Mouse (Mus musculus) spleen, postnatal 36 days (tissue): Measurements from ENCODE around the gene Sdf2.
A peak's percentile ranks its signal among the peaks of the same experiment; 100 is the strongest.

Source experiments
- DNase-seq, 2 experiments: peaks; one replicate each; pipeline ENCODE4 v3.0.0; 2022; ENCODE audit warnings: low spot score in 2 of 2, mixed read lengths in 1 of 2

Gene Sdf2

DNA sequence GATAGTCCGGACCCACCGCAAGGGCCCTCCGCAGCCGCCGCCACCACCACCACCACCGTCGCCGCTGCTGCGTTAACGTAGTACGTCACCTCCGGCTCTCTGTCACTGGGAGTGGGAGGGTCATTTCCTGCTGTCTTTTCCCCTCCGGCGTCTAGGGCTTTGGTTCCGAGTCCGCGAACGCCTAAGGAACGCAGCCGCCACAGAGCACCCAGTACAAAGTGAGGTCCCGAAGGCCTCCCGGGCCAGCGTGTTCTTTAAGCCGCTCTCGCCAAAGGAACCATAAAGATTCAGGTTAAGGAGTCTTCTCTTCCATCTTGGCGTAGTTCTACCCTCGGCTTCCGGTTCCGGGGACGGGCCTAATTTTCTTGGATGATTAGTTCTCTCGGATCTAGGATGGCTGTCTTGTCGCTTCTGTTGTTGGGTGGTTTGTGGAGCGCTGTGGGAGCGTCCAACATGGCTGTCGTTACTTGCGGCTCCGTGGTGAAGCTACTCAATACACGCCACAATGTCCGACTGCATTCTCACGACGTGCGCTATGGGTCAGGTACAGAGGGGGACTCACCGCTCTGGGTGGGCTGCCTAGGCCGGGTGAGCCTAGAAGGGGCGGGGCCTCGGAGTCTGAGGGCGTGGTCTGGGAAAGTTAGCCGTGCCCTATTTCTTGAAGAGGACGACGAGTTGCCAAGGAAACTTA lies at the start of gene Sdf2, which contains the start of gene Supt6:
Gene Sdf2, plus strand, starts transcription at position 120 of the 691 bp plus-strand sequence.
Gene Supt6, minus strand, starts transcription at position 361 of the 691 bp plus-strand sequence.
- DNase-seq, result peak; percentile 80 to 84

- DNase-seq, result no peak
These were observed 43.2 kb upstream of the Sdf2 start for GRCm38 (mm10) chr11:78202372-78202771.

- no peak for DNase-seq
These were observed 41.3 kb upstream of the Sdf2 start for GRCm38 (mm10) chr11:78204287-78204686.

- DNase-seq, result no peak
These were observed 40.0 kb upstream of the Sdf2 start for GRCm38 (mm10) chr11:78205361-78206206.

GRCm38 (mm10) chr11:78207190-78207589 lies 38.4 kb upstream of the Sdf2 start:
- DNase-seq, result no peak

- DNase-seq, result no peak
These were observed 35.7 kb upstream of the Sdf2 start for GRCm38 (mm10) chr11:78209886-78210285.

DNA sequence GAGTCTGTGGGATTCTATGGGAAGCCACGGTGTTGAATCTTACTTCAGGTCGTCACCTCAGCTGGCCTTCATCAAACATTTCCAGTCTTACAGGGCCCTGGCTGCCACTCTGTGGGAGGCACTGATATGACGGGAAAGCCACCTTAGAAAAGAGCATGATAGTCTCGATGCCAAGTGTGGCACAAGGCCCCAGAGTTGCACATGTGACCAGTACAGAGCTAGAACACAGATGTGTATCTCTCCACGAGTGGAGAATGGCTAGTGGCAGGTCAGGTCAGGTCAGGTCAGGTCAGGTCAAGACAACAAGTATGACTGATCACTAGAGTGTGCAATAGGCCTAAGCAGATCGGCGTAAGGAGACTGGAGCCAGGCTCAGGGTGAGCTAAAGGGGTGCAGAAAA lies 34.9 kb upstream of the Sdf2 start:
- DNase-seq, result no peak

DNA sequence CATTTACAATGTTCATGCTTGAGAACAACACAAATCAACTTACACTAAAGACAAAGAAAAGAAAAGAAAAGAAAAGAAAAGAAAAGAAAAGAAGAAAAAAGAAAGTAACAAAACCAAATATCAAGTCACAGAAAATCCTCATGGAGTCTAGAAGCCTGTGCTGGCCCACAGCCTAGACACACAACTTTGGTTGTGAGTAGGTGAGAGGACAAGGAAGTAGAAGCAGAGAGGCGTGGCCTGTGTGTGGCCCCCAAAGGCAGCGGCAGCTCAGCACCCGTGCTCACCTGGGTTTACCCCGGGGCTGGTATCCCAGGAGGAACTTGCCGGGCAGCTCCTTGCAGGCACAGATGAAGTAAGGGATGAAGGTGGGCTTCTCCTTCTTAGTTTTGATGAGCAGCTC lies 34.0 kb upstream of the Sdf2 start:
- DNase-seq, result no peak

- DNase-seq, result peak; percentile 75 to 79
These were observed 32.3 kb upstream of the Sdf2 start for GRCm38 (mm10) chr11:78213086-78213817.

- peak; percentile 28 to 38 for DNase-seq
These were observed 29.7 kb upstream of the Sdf2 start for GRCm38 (mm10) chr11:78215709-78216317.

- no peak for DNase-seq
These were observed 22.0 kb upstream of the Sdf2 start for GRCm38 (mm10) chr11:78223586-78223985.

GRCm38 (mm10) chr11:78231518-78231917 lies 14.0 kb upstream of the Sdf2 start:
- DNase-seq, result no peak

- DNase-seq, result no peak
These were observed 5.2 kb upstream of the Sdf2 start for GRCm38 (mm10) chr11:78240193-78240857.

DNA sequence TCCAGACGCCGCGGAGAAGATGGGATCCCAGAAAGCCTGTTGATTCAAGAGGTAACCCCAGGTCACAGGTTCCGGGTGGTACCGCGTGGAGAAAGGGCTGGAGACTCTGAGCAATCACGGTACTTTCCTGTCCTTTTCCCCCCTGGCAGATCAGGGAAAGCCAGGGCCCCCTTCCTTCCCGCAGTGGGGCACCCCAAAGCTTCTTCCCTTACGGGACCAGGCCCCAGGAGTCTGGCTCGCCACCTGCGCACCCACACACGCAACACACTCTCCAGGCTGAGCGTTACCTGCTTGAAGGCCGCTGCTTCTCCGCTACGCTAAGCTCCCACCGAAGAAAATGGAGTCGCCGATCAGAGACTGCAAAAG lies 302 bp upstream of the Sdf2 start:
- DNase-seq, result no peak

DNA sequence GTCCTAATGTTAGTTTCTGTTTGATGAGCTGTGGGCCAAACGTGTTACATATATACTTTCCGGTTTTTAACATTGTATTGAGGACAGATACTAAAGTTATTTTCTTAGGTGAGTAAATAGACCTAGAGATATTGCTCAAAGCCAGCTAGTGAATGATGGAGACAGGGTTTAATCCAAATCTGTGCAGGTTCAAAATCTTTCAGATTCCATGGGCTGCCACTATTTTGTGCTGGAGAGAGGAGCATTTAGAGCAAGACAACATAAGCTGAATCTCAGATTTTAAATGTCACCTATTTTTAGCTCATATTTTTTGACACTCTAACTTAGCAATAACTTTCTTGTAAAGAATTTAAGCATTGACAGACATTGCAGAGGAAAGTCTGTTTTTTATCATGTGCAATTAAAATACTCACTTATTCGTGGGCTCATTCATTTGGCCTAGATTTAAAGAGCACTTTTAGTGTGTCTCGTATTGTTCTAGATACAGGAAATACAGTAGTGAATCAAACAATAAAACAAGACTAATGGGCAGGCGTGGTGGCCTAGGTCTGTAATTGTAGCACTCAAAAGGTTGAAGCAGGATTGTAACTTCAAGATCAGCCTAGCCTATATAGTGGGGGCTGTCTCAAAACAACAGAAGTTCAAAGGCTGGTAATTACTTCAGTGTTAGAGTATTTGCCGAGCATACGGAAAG lies 919 bp downstream of the Sdf2 start:
- DNase-seq, result no peak

GRCm38 (mm10) chr11:78247012-78247348 lies 1.4 kb downstream of the Sdf2 start:
- DNase-seq, result no peak

- peak; percentile 7 to 23 for DNase-seq
These were observed 2.2 kb downstream of the Sdf2 start for GRCm38 (mm10) chr11:78247727-78248140.

- no peak for DNase-seq
These were observed 11.1 kb downstream of the Sdf2 start for GRCm38 (mm10) chr11:78256618-78257017.

GRCm38 (mm10) chr11:78260489-78261258 lies 15.1 kb downstream of the Sdf2 start:
- no peak for DNase-seq
